Mouse (Mus musculus): Measurements from ENCODE around the gene Ppm1l. TPM values are rescaled to one million over a fixed set of nuclear protein-coding genes. Genes with fewer than 3 reads are reported as not detected.

The Ppm1l gene
- polyA plus RNA-seq, 1 experiment from 2014 or later, result 26.0 TPM

DNA sequence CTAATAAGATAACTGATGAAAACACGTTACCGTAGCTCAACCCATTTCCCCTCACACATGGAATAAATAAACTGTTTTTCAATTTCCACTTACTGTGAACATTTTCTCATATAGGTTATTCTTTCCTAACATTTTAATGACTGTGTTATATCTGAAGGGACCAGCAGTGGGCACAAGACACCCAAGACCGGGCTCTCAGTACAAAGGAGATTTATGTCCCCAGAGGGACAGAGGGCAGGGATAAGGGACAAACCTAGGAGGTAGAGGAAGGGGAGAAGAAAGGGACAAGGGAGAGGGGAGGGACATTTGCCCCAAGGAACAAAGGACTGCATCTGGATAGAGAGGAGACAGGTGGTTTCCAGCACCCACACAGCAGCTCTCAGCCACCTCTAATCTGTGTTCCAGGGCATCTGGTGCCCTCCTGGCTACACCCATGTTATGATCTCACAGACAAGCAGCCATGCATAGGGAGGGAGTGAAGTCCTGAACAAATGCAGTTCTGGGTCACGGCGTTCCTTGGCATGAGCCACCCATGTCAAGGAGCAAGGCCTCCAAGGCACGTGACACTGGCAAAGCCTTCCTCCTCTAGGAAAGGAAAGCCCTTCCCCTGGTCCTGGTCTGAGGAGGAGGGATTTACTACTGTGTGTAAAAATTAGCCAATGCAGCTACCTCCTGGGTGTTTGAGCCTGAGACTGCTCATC lies 174.5 kb downstream of the Ppm1l start:
- WGBS, result 87% methylated on average over 6 of the region's 6 CpGs
- Histone ChIP-seq H3K9ac (no peak overlapping the region), H3K27me3 (replicated peaks) (no peaks in the 10 kb centered on the region), H3K27ac (no peak overlapping the region), H3K4me2 (no peak overlapping the region), H3K9me3 (no peaks in the 10 kb centered on the region), H3K4me3 (no peak overlapping the region), H3K36me3 (replicated peaks) (no peaks in the 10 kb centered on the region), H3K4me1 (peaks cover 4% of the 10 kb centered on the region; the same call in 1 of the 2 replicates)
- ATAC-seq (replicated peaks), result no peak

DNA sequence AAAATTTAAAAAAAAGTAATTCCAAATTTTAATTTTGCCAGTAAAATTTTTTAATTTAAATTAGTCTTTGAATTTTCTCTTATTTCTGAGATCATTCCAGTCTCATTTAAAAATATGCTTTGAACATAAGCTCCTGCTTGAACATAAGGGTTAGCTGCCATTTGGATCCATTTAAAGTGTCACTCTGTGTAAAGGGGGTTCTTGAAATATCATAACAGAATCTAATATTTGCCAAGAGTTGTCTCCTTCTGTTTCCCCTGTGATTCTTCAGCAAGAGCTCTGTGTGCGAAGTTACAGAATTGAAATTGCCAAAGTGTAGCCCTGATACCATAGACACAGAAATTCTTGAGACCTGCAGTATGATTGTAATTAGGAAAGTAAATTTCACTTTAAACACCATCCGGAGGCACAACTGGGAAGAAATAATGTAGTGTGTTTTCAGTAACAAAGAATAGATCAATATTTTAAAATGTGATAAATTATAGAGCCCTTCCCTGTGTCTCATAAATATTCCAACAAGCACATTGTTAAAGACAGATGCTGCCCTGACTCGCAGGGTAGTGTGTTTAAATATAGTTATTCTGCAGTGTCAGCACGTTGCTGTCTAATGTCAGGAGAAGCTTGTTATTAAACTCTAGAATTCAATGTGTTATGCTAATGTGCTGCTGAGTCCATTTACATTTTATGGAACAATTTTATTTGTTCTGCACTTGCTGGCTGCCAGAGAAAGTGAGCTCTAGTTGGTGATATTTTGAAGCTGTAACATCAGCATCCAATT lies 177.8 kb downstream of the Ppm1l start:
- peak; percentile 43; the same call in 1 of the 2 replicates for ATAC-seq (replicated peaks)
- Histone ChIP-seq H3K27me3 (replicated peaks) (no peaks in the 10 kb centered on the region), H3K9me3 (no peaks in the 10 kb centered on the region), H3K4me3 (no peak overlapping the region), H3K4me2 (no peak overlapping the region), H3K36me3 (replicated peaks) (no peaks in the 10 kb centered on the region), H3K27ac (no peak overlapping the region), H3K4me1 (peaks cover 4% of the 10 kb centered on the region; the same call in 1 of the 2 replicates), H3K9ac (no peak overlapping the region)
- WGBS, result 44% methylated on average over 4 of the region's 4 CpGs

DNA sequence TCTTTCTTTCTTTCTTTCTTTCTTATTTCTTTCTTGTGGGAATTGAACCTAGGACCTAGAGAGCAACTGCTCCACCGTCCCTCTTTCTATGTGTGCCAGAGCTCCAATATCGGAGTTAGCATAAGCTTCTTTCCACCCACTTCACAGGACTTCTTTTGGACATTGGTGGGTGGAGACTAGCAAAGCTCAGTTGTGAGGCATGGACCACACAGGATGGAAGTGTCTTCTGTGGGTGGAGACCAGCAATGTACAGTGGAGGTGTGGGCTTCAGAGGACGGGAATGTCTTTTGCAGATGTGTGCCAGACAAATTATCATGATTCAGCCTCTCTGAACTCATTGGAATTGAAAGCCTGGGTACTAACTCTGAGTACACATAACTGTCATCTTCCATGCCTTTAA lies 180.5 kb downstream of the Ppm1l start:
- H3K27me3 ChIP-seq (replicated peaks), result no peaks in the 10 kb centered on the region

GRCm38 (mm10) chr3:69502009-69502408 lies 185.3 kb downstream of the Ppm1l start:
- no peak overlapping the region for H3K4me2 ChIP-seq
- no peak overlapping the region for H3K4me3 ChIP-seq
- 17% methylated on average over 6 of the region's 6 CpGs for WGBS
- peak overlapping the region; percentile 26; the same call in 1 of the 2 replicates for H3K27ac ChIP-seq
- peaks cover 12% of the 10 kb centered on the region for H3K4me1 ChIP-seq
- no peaks in the 10 kb centered on the region for H3K9me3 ChIP-seq
- peak; percentile 69 for ATAC-seq (replicated peaks)
- no peak overlapping the region for H3K9ac ChIP-seq
- H3K36me3 ChIP-seq (replicated peaks), result no peaks in the 10 kb centered on the region
- no peaks in the 10 kb centered on the region for H3K27me3 ChIP-seq (replicated peaks)

More for the DNA sequence above, 180.5 kb downstream of the Ppm1l start:
- Histone ChIP-seq H3K4me1 (peaks cover 9% of the 10 kb centered on the region), H3K4me3 (no peak overlapping the region), H3K4me2 (no peak overlapping the region), H3K9ac (no peak overlapping the region), H3K27ac (no peak overlapping the region), H3K36me3 (replicated peaks) (no peaks in the 10 kb centered on the region), H3K9me3 (no peaks in the 10 kb centered on the region)
- WGBS, result 88% methylated on average over 3 of the region's 3 CpGs
- no peak for ATAC-seq (replicated peaks)

DNA sequence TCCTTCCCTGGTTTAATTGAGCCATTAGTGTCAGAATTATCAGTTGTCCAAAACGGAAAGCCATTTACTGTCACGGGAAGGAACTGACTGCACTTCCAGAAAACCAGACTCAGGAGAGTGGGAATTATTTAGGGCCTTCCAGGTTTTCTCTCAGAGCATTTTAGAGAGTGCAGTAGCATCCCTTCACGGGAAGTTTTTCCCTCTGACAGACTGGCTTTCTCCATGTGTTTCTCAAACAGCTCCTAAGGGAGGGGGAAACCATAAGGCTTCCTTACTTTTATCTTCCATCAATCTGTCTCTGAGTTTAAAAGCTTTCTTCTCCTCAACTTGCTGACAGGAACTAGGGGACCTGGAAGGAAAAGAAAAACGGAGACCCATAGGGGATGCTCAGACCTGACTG lies 185.9 kb downstream of the Ppm1l start:
- Histone ChIP-seq H3K27ac (no peak overlapping the region), H3K4me3 (no peak overlapping the region), H3K27me3 (replicated peaks) (no peaks in the 10 kb centered on the region), H3K4me2 (no peak overlapping the region), H3K9ac (no peak overlapping the region), H3K4me1 (peaks cover 12% of the 10 kb centered on the region), H3K36me3 (replicated peaks) (no peaks in the 10 kb centered on the region), H3K9me3 (no peaks in the 10 kb centered on the region)
- ATAC-seq (replicated peaks), result no peak
- WGBS, result 41% methylated on average over 4 of the region's 4 CpGs

DNA sequence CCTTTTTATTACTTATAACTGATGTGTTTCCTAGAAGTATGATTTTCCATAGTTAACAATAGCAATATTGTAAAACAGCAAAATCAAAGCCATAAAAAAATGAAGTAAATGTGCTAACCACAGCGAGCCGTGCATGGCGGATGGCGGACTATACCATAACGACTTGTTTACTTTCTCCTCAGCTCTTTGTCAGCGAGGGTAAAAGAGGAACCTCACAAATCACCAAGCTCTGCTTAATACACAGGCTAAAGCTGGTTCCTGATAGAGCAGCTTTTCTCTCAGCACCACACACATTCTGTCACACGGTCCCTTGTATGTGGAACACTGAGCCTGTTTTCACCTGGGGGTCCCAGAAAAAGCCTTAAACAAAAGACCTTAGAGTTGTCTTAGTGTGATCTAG lies 188.4 kb downstream of the Ppm1l start:
- H3K4me1 ChIP-seq, result peaks cover 12% of the 10 kb centered on the region
- ATAC-seq (replicated peaks), result no peak
- H3K9ac ChIP-seq, result no peak overlapping the region
- no peaks in the 10 kb centered on the region for H3K9me3 ChIP-seq
- WGBS, result 83% methylated on average over 7 of the region's 7 CpGs
- no peak overlapping the region for H3K27ac ChIP-seq
- no peak overlapping the region for H3K4me2 ChIP-seq
- no peak overlapping the region for H3K4me3 ChIP-seq
- H3K36me3 ChIP-seq (replicated peaks), result no peaks in the 10 kb centered on the region
- H3K27me3 ChIP-seq (replicated peaks), result no peaks in the 10 kb centered on the region

DNA sequence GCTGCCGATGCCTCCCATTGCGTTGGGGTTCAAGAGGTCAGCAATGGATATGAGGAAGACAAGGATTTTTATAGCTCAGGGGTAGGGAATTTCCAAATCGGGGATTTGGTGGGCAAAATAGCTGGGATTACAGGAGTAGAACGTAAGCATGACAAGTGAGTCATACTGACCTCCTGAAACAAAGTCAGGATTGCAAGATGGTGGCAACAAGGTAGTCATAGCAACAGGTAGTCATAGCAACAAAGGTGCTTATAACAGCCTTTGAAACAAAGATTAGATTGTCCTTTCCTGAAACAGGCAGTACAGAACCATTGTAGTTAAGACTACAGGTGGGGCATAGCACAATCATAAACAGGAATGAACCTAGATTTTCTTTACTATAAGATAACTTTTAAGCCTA lies 189.7 kb downstream of the Ppm1l start:
- no peak overlapping the region for H3K27ac ChIP-seq
- no peaks in the 10 kb centered on the region for H3K27me3 ChIP-seq (replicated peaks)
- no peaks in the 10 kb centered on the region for H3K36me3 ChIP-seq (replicated peaks)
- no peak for ATAC-seq (replicated peaks)
- H3K4me2 ChIP-seq, result no peak overlapping the region
- H3K4me1 ChIP-seq, result peaks cover 12% of the 10 kb centered on the region
- no peak overlapping the region for H3K9ac ChIP-seq
- no peaks in the 10 kb centered on the region for H3K9me3 ChIP-seq
- WGBS, result 76% methylated on average over 4 of the region's 4 CpGs
- H3K4me3 ChIP-seq, result no peak overlapping the region

DNA sequence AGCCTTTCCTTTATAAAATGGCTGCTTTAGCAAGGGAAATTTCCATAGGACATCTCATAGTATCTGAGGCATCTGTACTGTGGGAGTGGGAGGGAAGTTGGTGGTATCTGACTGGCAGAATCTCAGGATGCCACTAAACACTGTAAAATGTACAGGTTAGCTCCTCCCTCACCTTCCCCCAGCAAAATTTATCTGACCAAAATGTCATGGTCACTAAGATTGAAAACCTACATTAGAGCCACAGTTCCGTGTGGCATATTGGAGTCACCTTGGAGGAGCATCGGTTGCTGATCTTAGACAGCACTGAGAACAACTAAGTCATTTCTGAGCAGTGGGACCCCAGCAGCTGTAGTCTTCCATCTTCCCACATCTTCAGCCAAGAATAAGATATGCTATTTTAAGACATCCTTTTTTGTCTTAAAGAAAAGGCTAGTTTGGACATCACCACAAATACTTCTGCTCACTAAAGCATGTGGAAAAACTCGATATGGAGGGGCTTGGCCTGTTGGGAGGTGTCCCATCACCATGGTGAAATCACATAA lies 192.8 kb downstream of the Ppm1l start:
- no peaks in the 10 kb centered on the region for H3K27me3 ChIP-seq (replicated peaks)
- H3K4me3 ChIP-seq, result no peak overlapping the region
- 91% methylated on average over 3 of the region's 3 CpGs for WGBS
- no peaks in the 10 kb centered on the region for H3K9me3 ChIP-seq
- ATAC-seq (replicated peaks), result no peak
- H3K27ac ChIP-seq, result no peak overlapping the region
- no peaks in the 10 kb centered on the region for H3K36me3 ChIP-seq (replicated peaks)
- no peak overlapping the region for H3K9ac ChIP-seq
- no peak overlapping the region for H3K4me2 ChIP-seq
- H3K4me1 ChIP-seq, result 0 out of 2 replicates have a peak, but pooled peaks cover 2% of the 10 kb centered on the region

GRCm38 (mm10) chr3:69511881-69512280 lies 195.2 kb downstream of the Ppm1l start:
- H3K27ac ChIP-seq, result no peak overlapping the region
- 57% methylated on average over 7 of the region's 7 CpGs for WGBS
- H3K9me3 ChIP-seq, result no peaks in the 10 kb centered on the region
- H3K9ac ChIP-seq, result no peak overlapping the region
- H3K4me1 ChIP-seq, result 0 out of 2 replicates have a peak, but pooled peaks cover 2% of the 10 kb centered on the region
- H3K4me3 ChIP-seq, result no peak overlapping the region
- ATAC-seq (replicated peaks), result no peak
- H3K27me3 ChIP-seq (replicated peaks), result no peaks in the 10 kb centered on the region
- no peaks in the 10 kb centered on the region for H3K36me3 ChIP-seq (replicated peaks)
- no peak overlapping the region for H3K4me2 ChIP-seq

- Histone ChIP-seq H3K36me3 (replicated peaks) (no peaks in the 10 kb centered on the region), H3K4me2 (no peak overlapping the region), H3K4me3 (no peak overlapping the region), H3K4me1 (0 out of 2 replicates have a peak, but pooled peaks cover 2% of the 10 kb centered on the region), H3K27me3 (replicated peaks) (no peaks in the 10 kb centered on the region), H3K9ac (no peak overlapping the region), H3K27ac (peak overlapping the region; percentile 23; the same call in 1 of the 2 replicates), H3K9me3 (no peaks in the 10 kb centered on the region)
- WGBS, result 54% methylated on average over 7 of the region's 7 CpGs
- ATAC-seq (replicated peaks), result no peak
Observed at GRCm38 (mm10) chr3:69512402-69512801, 195.7 kb downstream of the Ppm1l start.

DNA sequence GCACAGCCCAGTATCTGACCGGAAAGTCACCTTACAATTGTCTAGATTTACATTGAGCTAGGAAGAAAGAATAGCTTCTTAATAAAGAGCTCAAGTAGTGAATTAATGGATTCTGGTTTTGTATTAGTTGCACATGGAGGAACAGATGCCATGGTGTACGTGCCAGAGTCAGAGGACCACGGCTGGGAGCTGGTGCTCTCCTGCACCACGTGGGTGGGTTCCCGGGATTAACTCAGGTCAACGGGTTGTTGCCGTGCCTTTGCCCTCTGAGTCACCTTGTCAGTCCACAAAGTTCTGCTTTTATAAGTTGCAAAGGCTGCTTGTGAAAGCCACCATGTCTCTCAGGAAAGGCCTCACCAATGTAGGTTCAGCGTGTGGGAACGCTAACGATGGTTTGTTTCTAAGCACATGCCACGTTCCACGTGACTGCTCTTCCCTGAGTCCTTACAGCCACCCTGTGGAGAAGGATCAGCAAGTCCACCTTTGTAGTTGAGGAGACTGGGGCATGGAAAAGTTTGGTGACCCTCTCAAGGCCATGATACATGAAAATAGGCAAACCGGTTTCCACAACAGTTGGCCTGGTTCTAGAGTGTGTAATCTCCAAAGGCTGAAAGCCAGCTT lies 199.2 kb downstream of the Ppm1l start:
- no peak overlapping the region for H3K4me3 ChIP-seq
- ATAC-seq (replicated peaks), result no peak
- H3K9ac ChIP-seq, result no peak overlapping the region
- H3K36me3 ChIP-seq (replicated peaks), result no peaks in the 10 kb centered on the region
- H3K4me1 ChIP-seq, result 0 out of 2 replicates have a peak, but pooled peaks cover 2% of the 10 kb centered on the region
- H3K27ac ChIP-seq, result no peak overlapping the region
- 72% methylated on average over 13 of the region's 13 CpGs for WGBS
- H3K9me3 ChIP-seq, result no peaks in the 10 kb centered on the region
- H3K4me2 ChIP-seq, result no peak overlapping the region
- H3K27me3 ChIP-seq (replicated peaks), result no peaks in the 10 kb centered on the region

- no peak overlapping the region for H3K4me2 ChIP-seq
- H3K4me3 ChIP-seq, result no peak overlapping the region
- no peaks in the 10 kb centered on the region for H3K4me1 ChIP-seq
- no peaks in the 10 kb centered on the region for H3K9me3 ChIP-seq
- H3K36me3 ChIP-seq (replicated peaks), result no peaks in the 10 kb centered on the region
- no peaks in the 10 kb centered on the region for H3K27me3 ChIP-seq (replicated peaks)
- H3K27ac ChIP-seq, result no peak overlapping the region
- H3K9ac ChIP-seq, result no peak overlapping the region
- 87% methylated on average over 9 of the region's 9 CpGs for WGBS
- ATAC-seq (replicated peaks), result no peak
Observed at GRCm38 (mm10) chr3:69519188-69519587, 202.5 kb downstream of the Ppm1l start.

Measured in midbrain, embryonic 15.5 days (tissue).